Mouse (Mus musculus) left cerebral cortex, postnatal 25 days (tissue): ENCODE measurements around the gene Gm17581. TPM values are rescaled to one million over a fixed set of nuclear protein-coding genes. Genes with fewer than 3 reads are reported as not detected.

Source experiments
- DNase-seq, 2 experiments: peaks; one replicate each; pipeline ENCODE4 v3.0.0; 2022; ENCODE audit warnings: low spot score in 2 of 2, mixed read lengths in 1 of 2
- intact Hi-C: fragments of 180-260 bp; cut with DNase I; formaldehyde crosslinking; loops from one replicate; pipeline ENCODE4 v1.15.1; 2025
- total RNA-seq, 2 experiments: library from RNA; stranded (reverse); gene quantifications; 2 replicates each; pipeline ENCODE4 v1.2.3; 2021

Gm17581 gene
- total RNA-seq, 2 experiments from 2014 or later, result not detected

DNA sequence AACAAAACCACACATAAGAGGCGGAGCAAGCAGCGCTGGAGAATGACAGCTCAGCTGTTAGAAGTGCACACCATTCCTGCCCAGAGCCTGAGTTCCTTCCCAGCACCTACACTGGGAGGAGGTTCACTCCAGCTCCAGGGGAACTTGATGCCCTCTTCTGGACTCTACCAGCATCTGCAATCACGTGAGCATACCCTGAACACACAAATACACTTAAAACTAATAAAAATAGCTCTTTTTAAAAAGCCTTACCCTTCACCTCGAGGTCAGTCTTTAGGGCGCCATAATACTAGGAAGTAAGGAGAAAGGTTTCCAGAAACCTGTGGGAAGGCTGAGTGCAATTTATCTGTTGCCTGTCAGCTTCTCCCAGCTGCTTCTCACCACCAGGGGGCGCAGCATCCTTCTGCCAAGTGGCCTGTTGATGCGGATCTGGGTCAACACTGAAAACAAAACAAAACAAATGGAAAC lies 39.5 kb downstream of the Gm17581 start:
- intact Hi-C loops, result loop anchor here (1.0 to 5.0 kb wide), 2 partner anchors 68 to 116 kb away; no protein-coding TSS in a partner anchor

GRCm38 (mm10) chr2:155695316-155695715 lies 40.4 kb downstream of the Gm17581 start:
- intact Hi-C loops, result loop anchor here (5.0 kb wide), 1 partner anchor 117 kb away; no protein-coding TSS in a partner anchor
- no peak for DNase-seq

More for the DNA sequence above, 39.5 kb downstream of the Gm17581 start:
- DNase-seq, result peak; percentile 71 to 72

DNA sequence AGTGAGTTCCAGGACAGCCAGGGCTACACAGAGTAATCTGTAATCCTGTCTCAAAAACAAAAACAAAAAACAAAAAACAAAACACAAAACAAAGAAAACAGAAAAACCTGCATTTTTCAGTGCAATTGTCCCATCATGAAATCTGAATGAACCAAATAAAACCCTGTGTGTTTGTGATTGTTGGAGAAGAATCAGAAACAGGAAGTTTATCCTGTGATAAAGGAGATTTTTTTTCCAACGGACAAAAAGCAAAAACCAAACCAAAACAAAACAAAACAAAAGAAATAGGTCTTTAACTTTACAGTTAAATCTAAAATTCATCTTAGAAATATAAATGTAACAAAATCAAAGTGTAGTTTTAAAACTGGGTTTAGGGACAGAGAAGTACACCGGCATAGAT lies 41.1 kb downstream of the Gm17581 start:
- DNase-seq, result no peak
- intact Hi-C loops, result no loop called here

- intact Hi-C loops, result no loop called here
These were observed 42.5 kb downstream of the Gm17581 start for GRCm38 (mm10) chr2:155693136-155693535.

GRCm38 (mm10) chr2:155691723-155692493 lies 43.8 kb downstream of the Gm17581 start, which contains the start of gene Trpc4ap:
Trpc4ap (minus strand) TSS chr2:155692384.
- peak; percentile 96 to 97 for DNase-seq
- intact Hi-C loops, result no loop called here

More at GRCm38 (mm10) chr2:155693136-155693535, 42.5 kb downstream of the Gm17581 start:
- DNase-seq, result no peak

DNA sequence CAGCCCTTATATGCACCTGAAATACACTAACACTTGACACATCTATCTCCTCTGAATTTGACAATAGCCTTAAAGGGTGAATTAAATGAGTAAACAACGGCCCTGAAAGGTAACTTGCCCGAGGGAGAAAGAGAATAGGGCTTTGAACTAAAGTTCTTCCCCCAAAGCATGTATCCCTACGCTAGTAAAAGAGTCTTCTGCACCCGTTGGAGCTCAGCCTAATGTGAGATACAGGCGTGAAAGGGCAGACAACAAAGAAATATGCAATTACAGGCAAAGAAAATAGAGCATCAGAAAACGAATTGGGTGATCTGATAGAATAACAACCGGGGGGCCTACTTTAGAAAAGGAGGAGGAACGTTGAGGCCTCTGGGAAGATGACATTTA lies 44.3 kb downstream of the Gm17581 start:
- DNase-seq, result no peak
- intact Hi-C loops, result no loop called here

GRCm38 (mm10) chr2:155689211-155689610 lies 46.5 kb downstream of the Gm17581 start:
- intact Hi-C loops, result no loop called here
- no peak for DNase-seq

DNA sequence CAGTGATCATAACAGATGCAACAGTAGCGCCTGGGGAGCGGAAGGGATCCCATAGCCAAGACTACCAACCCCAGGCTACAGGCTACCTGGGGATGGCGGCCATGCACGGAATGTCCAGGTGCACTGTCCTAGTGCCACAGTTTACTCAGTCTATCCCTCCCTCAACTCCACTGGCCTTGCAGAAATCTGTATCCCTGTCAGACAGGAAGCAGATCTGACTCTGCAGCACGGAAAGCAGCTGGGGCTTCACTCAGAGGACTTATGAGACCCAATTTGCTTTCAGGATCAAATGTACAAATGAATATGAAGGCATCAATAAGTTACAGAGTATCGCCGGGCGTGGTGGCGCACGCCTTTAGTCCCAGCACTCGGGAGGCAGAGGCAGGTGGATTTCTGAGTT lies 47.9 kb downstream of the Gm17581 start:
- intact Hi-C loops, result no loop called here
- no peak for DNase-seq

DNA sequence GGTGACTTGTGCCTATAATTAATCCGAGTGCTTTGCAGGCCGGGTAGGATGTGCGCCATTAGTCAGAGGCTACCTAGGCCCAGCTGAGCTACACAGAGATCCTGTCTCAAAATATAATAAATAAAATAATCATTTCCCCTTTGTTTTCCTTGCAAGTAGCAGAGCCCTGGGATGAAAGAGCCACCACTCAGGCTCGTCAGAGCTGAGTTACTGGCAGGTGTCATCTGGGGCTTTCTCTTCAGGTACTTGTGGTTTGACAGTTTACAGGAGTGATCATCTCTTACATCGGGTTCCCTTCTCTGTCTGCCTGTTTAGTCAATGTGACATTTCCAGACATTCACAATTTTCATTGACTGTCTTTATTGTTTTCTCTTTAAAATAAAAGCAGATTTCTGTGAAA lies 49.1 kb downstream of the Gm17581 start:
- DNase-seq, result no peak
- intact Hi-C loops, result no loop called here

Other genes starting within 250 kb of the Gm17581 start
- gene Acss2, start 217.9 kb downstream of the Gm17581 start, total RNA-seq, result 10 to 100 TPM; 56.4 to 60.5 TPM
- 100 to 1,000 TPM; 115 to 122 TPM for gene Ggt7, start 217.6 kb downstream of the Gm17581 start, total RNA-seq
- gene Gss, start 143.1 kb downstream of the Gm17581 start, total RNA-seq, result 10 to 100 TPM; 12.9 to 14.4 TPM
- gene Myh7b, start 124.7 kb downstream of the Gm17581 start, total RNA-seq, result 1 to 10 TPM; 3.8 to 5.3 TPM
- gene Trpc4ap, start 43.5 kb downstream of the Gm17581 start, total RNA-seq, result 100 to 1,000 TPM; 146 to 147 TPM
- 10 to 100 TPM; 16.9 to 19.2 TPM for gene Edem2, start 6.4 kb downstream of the Gm17581 start, total RNA-seq
- gene Procr, start 15.3 kb upstream of the Gm17581 start, total RNA-seq, result 1 to 10 TPM in 1 of 2 experiments, under 1 TPM in 1; 0.96 to 1.3 TPM
- gene Mmp24, start 39.5 kb upstream of the Gm17581 start, total RNA-seq, result 10 to 100 TPM; 37.2 to 38.8 TPM
- gene BC029722, start 83.6 kb upstream of the Gm17581 start, total RNA-seq, result 10 to 100 TPM; 58.7 to 62.3 TPM
- 10 to 100 TPM; 57.5 to 71.9 TPM for gene Eif6, start 91.1 kb upstream of the Gm17581 start, total RNA-seq
- gene Fam83c, start 99.0 kb upstream of the Gm17581 start, total RNA-seq, result not detected
- gene Uqcc1, start 194.4 kb upstream of the Gm17581 start, total RNA-seq, result 10 to 100 TPM; 59.7 to 61.8 TPM
- not detected for gene Gm15557, start 204.9 kb upstream of the Gm17581 start, total RNA-seq
- under 1 TPM in 1 of 2 experiments, not detected in 1; 0.23 TPM for gene Gdf5, start 209.5 kb upstream of the Gm17581 start, total RNA-seq
- 10 to 100 TPM; 15.8 to 18.4 TPM for gene Cep250, start 220.6 kb upstream of the Gm17581 start, total RNA-seq